Mouse (Mus musculus): ENCODE data around the gene Dclk2.

DNA sequence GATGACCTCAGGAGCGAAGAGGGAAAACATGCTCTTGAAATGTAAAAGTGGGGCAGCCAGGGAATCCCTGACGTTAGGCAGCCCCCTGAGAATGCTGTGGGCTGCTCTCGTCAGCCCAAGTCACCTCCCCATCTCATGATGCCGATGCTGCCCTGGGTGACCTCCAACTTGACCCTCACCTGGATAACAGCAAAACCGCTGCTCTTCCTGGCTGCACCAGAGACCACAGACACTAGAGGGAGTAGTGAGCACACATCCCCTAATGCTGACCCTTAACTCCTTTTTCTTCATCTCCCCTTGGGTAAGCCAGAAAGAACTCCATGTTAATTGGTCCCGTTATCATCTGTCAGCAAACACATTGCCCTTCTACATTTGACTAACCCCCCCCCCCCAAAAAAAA lies 123.9 kb downstream of the Dclk2 start:
- TF ChIP-seq POLR2A (IDR thresholded peaks at IDR 0.05; ENCODE audit: borderline replicate concordance, extremely low read depth, insufficient read depth, insufficient read length, poor library complexity, severe bottlenecking) (no peak), CTCF (IDR thresholded peaks at IDR 0.05; ENCODE audit: borderline replicate concordance, extremely low read depth, insufficient read depth, insufficient read length) (peak; percentile 61; the same call in 1 of the 2 replicates)

Data from brain, embryonic 14.5 days (tissue).